Mouse (Mus musculus): ENCODE data around the gene Mtus2. TPM values are rescaled to one million over a fixed set of nuclear protein-coding genes. Genes with fewer than 3 reads are reported as not detected.

Mtus2 gene
- total RNA-seq, 2 experiments from 2014 or later: 5.4 TPM; not detected in 1

DNA sequence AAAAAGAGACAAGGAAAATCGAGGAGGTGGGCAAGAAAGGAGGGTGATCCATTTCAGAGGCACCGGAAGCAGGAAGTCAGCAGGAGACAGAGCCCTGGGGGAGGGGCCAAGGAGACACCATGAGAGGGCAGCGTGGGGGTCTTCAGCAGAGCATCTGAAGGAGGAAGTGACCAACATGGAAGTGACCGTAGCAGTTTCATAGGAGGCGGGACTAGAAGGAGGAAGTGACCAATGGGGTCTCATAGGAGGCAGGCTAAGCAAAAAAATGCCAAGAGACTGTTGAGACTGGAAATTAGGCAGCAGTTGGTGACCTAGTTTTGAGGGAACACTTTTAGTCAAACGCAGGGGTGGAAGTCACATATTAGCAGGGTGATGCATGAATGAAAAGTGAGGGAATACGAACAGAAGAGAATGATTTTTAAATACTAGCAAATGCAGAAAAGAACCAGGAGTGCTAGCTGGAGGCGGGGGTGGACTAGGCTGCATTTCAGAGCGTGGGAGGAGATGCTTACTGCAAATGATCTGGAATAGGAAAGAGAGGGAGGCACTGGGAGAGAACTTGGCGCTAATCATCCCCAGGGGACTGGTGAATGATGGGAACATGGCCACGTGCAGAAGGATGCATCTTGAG is 133.2 kb downstream of the Mtus2 start:
- no peak for ATAC-seq (replicated peaks; ENCODE audit: low FRiP score, poor library complexity, severe bottlenecking)

DNA sequence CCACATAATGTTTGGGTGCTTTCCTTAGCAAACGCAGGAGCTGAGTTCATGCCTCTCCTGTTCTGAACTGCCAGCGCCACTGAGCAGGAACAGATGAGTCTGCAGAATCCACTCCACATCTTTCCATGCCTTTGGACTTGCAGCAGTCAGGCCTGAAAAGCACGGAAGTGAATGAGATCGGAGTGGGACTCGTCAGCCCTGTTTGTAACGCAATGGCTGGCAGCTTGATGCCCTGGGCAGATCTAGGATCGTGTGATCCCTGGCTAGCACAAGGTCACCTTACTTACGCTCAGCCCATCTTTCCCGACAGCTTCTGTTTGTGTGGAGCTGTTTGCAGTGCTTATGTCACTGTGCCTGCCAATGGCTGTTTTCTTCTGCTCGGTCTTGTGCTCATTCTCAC is 137.5 kb downstream of the Mtus2 start:
- ATAC-seq (replicated peaks; ENCODE audit: low FRiP score, poor library complexity, severe bottlenecking): no peak

DNA sequence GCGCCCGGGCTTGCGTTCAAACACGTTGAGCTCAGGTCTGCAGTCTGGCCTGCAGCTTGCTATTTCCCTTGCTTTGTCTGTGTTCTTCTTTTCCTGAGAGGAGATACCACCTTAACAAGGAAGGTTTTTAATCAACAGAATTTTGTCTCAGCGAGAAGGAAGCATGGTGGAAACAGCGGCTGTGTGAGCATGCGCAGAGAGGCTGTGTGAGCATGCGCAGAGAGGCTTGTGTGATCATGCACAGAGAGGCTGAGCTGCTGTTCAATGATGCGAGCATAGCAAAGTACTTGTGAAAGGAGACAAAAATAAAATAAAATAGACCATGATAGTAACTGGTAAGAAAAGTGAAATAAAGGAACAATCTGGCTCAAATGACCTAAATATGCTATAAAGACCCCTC is 142.2 kb downstream of the Mtus2 start:
- ATAC-seq (replicated peaks; ENCODE audit: low FRiP score, poor library complexity, severe bottlenecking): no peak

DNA sequence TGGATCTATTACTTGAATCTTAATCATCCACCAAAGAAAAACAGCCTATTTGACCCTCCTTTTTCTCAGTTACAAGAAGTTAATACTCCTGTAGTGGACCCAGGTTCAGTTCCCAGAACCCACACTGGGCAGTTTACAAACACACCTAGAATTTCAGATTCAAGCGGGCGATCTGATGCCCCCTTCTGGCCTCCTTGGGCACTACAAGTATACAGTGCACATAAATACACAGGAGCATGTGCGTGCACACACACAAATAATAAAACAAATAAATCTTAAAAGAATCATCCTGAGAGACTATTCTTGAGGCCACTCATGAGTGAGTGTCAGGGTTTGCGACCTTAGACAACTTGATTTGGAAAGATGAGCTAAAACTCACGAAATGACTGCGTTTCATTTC is 150.2 kb downstream of the Mtus2 start:
- ATAC-seq (replicated peaks; ENCODE audit: low FRiP score, poor library complexity, severe bottlenecking): no peak

DNA sequence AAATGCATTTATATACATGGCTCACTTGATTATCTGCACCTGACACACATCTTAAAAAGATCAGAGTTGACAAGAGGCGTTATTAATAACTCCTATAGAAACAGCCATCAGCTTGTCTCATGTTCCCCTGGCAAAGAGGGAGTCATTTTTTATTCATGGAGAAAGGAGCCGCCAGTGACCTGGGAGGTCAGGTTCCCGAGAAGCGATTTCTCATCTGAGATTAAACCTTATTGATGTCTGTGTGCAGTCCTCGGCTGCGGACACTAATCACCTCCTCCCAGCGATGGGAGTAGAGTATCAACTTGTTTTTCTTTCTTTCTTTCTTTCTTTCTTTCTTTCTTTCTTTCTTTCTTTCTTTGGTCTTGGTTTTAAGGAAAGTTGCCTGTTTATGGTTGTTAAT is 150.8 kb downstream of the Mtus2 start:
- ATAC-seq (replicated peaks; ENCODE audit: low FRiP score, poor library complexity, severe bottlenecking): no peak

DNA sequence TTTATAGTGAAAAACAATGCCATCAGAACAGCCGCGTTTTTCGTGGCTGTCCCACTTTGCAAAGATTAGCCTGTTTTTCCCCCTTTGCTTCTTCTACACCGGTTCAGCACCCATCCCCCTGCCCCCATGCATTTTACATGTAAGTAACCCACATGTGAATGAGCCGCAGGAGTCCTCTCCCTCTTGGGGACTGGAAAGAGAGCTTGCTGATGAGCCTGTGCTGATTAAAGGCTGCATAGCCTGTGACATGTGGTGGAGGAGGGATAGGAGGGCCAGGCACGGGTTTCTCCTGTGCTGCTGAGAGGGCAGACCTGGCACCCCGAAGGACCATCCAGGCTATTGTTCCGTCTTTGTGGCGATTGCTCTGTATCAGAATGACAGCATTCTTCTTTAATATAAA is 151.2 kb downstream of the Mtus2 start:
- no peak for ATAC-seq (replicated peaks; ENCODE audit: low FRiP score, poor library complexity, severe bottlenecking)

DNA sequence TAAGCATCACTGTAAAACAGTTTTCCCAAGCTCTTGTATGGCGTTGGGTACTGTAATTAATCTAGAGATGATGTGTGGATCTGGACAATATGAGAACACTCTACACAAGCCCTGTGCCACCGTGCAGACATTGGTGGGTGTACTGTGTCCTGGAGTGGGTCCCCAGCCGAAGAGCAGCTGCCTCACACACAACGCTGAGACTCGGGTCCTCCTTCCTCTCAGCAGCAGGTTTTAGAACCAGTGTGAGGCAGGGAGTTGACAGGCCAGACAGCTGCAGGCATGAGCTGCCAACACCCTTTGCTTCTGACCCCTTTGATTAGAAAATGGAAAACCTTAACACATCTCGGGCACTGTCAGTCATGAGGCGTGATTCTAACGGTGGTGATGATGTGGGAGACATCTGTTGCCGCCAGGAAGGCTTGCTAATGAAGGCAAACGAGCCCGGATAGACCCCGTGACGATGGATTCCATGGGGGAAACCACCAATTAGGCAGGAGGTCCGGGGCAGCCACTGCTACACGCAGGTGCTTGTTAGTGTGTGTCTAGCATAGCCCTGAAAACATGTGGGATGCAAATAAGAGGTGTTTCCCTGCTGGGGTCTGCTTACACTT is 158.2 kb downstream of the Mtus2 start:
- no peak for ATAC-seq (replicated peaks; ENCODE audit: low FRiP score, poor library complexity, severe bottlenecking)

DNA sequence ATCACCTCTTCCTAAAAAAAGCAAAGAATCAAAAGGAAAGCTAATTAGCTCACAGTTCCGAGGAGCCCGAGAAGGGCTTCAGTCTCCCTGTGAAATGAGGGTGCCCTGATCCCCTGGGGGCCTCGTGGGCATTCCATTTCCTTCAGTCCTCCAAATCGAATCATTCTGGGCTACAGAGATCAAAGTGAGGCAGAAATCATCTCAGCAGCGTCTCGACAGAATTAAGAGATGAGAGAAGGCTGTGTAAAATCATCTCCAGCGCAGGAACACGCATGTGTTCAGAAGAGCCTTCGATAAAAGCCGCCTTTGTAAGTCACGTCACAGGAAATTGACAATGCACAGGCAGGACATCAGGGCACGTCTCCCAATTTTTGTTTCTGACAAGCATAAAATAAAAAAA is 167.2 kb downstream of the Mtus2 start:
- ATAC-seq (replicated peaks; ENCODE audit: low FRiP score, poor library complexity, severe bottlenecking): no peak

DNA sequence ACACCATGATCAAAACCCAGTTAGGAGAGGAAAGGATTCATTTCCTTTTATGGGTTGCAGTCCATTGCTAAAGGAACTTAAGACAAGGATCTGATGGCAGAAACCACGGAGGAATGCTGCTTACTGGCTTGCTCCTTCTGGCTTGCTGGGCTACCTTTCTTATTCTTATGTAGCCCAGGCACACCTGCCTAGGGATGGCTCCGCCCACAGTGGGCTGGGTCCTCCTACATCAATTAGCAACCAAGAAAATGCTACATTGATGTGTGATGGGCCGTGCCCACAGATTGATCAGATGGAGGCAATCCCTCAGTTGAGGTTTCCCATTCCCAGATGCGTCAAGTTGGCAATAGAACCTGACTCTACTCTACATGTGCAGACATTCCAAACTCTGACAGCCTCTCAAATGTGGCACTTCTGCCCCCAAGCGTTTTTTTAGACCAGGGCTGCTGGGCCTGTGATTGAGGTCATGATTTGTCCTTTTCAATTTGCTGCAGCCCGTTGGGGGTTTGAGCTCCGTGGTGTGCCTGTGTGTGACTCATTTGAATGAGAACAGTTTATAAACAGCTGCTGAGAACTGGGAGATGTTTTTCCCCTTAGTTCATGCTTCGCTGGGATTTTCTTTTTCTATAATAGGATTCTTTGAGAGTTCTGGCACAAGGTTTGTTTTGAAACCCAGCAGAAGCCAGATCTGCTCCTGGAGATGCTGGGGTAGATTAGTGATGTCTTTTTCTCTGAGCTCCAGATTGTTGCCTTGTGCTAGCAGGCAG is 173.8 kb downstream of the Mtus2 start:
- no peak for ATAC-seq (replicated peaks; ENCODE audit: low FRiP score, poor library complexity, severe bottlenecking)

DNA sequence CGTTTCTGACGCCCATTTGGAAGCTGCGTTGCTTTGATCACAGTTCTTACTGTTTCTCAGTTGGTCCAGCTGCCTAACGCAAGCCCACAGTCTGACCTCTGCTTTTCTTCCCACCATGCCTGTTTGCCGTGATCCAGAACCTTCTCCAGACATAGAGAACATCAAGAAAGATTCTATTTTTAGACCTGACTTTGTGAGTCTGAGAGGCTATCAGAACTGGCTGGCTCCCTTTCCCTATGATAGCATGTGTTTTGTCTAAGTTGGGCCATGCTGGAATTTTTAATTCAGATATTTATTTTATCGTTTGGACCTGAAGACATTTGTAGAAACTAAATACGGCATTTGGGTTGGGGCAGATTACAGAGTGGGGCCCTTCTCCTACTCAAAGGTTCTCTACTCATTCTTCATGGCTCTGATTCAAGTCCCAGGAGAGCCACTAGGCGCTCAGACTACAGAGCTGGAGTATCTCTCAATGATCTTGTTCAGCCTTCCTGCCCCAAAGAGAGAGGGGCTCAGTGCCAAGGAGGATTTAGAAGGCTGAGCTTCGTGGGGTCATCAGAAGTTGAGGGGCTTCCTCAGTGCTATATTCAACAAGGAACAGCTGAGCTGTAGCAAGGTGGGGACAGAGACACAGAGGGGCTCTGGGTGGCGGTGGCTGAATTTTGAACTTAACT is 174.5 kb downstream of the Mtus2 start:
- ATAC-seq (replicated peaks; ENCODE audit: low FRiP score, poor library complexity, severe bottlenecking): no peak

DNA sequence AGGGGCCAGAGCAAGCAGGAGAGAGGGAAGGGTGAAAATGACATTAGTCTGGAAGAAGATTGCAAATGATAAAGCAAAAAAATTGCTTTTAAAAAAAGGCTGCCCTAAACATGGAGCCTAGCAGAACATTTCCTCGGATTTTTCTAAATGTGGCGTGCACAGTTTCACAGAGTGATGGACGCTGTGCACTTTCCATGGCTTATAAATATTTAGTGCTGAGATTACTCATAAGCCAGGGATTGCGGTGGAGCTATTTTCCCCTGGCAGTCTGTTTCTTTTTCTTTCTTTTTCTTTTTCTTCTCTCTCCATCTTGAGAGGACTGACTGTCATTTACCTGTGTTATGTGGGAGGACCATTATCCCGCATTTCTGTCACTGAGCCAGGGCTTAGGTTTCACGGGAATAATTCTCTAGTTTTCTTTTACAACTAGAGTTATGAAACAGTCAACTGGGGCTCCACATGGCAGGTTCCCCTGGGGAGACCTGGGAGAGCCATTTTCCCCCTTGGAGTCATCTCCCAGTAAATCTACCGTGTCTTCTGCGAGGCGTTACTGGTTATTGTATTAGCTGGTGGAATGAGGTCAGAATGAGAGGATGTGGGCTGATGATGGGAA is 176.4 kb downstream of the Mtus2 start:
- no peak for ATAC-seq (replicated peaks; ENCODE audit: low FRiP score, poor library complexity, severe bottlenecking)

DNA sequence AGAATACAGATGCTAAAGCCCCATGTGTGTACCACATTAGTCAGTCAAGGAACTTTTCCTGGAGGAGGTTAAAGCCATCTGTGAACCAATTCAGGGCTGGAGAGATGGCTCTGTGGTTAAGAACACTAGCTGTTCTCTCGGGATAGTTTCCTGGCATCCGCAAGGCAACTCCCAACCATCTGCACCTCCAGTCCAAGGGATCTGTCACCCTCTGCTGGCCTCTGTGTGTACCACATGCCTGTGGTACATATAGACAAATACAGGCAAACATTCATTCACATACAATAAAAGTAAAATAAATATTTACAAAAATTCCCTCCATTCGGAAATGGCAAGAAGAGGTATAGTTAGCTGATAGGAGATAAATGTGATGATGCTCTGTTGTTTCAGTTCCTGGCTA is 184.5 kb downstream of the Mtus2 start:
- ATAC-seq (replicated peaks; ENCODE audit: low FRiP score, poor library complexity, severe bottlenecking): no peak

DNA sequence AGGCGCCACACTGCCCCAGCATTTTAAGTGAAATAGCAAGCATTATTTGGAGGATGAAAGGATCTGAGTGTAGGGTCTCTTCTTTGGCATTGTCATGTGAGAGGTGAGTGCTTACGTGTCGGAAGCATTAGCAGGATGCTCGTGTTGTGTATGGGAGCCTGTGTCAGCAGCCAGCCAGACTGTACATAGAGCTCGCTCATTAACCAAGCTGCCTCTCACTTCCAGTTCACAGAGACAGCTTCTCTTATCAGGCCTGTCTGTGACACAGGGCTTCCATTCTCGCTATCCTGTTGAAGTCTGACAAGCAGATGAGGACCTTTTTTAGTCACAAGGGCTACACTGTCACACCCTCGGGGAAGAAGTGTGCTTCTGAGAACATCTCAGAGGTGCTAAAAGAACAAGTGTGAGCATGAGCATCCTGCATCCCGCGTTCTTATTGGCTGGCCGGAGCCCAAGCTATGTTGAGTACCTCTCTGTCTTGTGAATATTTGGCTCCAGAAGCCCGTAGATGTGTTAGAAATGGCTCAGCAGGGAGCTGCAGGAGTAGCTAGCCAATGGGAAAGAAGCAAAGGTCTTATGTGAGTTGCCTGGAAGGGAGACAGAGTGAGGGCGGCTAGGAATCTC is 189.2 kb downstream of the Mtus2 start:
- ATAC-seq (replicated peaks; ENCODE audit: low FRiP score, poor library complexity, severe bottlenecking): no peak

DNA sequence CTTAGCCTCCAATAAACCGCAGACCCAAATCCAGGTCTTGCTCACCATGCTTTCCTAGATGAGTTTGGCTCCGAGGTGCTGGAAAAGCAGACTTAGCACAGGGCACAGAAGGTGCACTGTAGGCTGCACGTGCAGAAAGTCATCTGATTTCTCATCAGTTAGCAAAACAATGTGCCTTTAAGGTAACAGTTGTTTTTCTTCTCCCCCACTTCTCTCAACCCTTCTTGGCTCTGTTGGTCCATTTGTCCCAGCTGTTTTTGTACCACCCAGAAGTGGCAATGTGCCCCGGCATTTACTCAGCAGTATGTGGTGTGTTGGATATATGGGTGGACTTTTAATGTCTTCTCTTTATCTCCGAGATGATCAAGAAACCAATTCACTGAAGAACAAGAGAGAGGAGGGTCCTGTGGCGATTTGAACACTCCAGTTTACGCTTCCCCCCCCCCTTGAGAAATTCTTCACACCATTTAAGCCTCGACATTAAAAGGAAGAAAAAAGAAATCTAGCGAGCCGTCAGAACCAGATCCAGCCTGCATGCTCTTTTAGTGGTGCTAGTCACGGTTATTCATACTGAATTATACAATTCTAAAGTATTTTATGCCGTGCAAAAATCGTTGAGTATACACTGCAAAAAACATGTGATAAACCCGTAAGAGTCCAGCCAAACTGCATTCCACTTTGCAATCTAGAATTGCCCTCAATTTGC is 194.9 kb downstream of the Mtus2 start:
- ATAC-seq (replicated peaks; ENCODE audit: low FRiP score, poor library complexity, severe bottlenecking): no peak

DNA sequence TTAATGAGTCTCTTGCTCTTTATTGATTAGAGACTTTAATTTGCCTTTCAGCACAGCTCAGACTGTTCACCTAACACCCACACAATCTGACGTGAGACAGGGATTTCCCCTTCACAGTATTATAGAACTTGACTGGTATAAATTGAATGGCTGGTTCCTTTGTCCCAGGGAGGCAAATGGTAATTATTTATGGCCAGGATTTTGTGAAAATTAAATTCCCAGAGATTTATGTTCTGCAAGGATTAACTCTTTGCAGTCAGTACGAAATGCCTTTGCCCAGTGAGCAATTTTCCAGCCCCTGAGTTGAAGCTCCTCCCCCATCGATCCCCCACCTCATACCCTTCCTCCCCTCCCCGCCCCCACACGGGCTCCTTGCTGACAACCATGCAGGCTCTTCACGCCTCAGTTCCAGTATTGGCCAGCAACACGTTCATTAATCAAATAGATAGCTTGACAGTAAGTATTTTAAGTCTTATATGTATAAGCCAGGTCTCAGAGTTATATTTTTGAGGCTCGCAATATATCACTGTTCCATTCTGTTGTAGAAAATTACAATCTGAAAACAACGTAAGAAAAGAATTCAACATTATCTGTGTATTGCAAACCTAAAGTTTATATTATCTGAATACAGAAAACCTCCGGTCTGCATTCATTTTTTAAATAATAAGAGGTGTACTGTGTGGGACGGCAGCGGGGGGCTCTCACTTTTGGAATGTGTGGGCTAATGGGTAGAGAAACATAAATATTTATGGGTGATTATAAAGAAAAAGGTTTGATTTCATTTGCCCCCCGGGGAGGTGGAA is 195.7 kb downstream of the Mtus2 start:
- no peak for ATAC-seq (replicated peaks; ENCODE audit: low FRiP score, poor library complexity, severe bottlenecking)

DNA sequence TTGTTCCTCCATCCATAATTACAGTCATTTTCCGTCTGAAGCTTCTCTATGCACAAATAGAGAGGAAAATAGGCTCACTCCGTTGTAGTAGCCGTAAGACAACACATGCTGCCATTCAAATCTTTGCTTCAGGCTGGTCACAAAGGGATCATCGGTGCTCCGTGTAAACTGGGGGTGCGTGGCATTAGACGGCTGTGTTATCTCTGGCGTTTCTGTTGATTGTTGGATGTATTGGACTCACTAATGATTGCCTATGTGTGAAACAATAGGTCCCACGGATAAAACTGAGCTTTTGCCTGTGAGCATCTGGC is 196.2 kb downstream of the Mtus2 start:
- ATAC-seq (replicated peaks; ENCODE audit: low FRiP score, poor library complexity, severe bottlenecking): no peak

DNA sequence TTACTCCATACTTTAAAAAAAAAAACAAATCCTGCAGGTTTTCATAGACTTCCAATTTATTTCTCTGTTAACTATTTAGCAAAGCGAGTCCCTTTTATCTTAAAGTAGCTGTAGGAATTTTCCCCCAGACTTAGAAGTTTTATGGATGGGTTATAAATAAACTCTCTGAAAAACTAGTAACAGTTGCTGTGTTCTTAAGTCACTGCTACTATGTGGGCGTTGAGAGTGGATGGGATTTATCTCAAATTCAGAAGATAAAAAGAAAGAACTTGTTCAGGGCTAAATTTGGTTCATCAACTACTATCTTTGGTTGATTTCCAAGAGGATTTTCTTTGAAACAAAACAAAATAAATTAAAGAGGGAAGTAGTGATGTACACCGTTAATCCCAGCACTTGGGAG is 197.6 kb downstream of the Mtus2 start:
- no peak for ATAC-seq (replicated peaks; ENCODE audit: low FRiP score, poor library complexity, severe bottlenecking)

DNA sequence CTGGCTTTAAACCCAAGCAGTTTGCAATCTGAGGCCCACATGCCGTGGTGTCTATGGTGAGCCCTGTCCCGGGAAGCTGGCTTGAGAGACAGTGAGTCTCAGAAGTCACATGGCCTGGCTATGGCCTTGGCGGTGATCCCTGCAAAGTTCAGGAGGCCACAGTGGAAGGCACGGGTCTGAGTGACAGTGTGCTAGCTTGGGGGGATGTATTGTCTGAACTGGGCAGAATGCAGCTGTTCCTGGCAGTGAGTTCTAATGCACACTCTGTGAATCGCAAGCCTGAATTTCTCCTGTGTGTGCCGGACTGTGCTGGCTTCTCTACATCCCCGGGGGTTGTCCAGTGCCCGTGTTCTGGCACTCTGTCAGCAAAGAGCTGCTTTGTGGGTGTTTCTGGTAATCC is 202.2 kb downstream of the Mtus2 start:
- ATAC-seq (replicated peaks; ENCODE audit: low FRiP score, poor library complexity, severe bottlenecking): no peak
